Mouse (Mus musculus) lung, postnatal 25 days (tissue): Measurements from ENCODE around the gene Pde6g.

Source experiments
- DNase-seq: peaks from one replicate; pipeline ENCODE4 v3.0.0; 2022; ENCODE audit warnings: low spot score

The Pde6g gene

DNA sequence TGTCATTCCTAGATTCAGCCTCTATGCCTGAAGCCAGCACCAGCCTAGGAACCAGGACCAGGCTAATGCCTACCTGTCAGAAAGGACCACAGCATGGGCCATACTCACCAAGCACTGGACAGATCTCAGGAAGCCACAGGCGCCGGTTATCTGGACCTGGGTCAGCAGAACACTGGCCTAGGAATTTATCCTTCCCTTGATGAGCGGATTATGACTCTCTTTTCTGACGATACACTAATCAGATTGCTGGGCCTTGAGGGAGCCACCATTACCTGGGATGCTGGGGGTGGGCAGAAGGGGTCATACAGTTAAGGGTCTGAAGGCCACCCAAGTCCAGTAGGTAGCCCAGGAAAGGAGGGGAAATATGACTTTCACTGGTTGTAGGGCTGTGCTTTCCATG is at the start of gene Pde6g:
Pde6g (minus strand) TSS at position 195 of the 400 bp plus-strand sequence.
- DNase-seq = no peak

DNA sequence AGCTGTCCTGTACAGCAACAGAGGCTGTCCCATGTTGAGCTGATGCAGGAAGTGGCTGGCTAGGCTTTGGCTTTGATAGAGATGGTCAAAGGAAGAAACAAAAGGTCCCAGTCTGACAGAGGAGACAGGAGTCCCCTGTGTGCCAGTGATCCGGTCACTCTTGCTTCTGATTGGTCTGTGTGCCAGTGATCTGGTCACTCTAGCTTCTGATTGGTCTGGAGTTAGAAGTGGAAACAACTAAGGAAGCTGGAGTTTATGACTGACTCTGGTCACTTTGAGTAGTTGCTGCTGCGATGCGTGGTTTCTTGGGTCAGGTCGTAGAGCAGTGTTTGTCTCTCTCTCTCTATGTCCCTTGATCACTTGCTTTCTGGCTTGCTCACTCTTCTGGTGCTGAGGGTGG is 48.4 kb upstream of the Pde6g start:
- DNase-seq = no peak

DNA sequence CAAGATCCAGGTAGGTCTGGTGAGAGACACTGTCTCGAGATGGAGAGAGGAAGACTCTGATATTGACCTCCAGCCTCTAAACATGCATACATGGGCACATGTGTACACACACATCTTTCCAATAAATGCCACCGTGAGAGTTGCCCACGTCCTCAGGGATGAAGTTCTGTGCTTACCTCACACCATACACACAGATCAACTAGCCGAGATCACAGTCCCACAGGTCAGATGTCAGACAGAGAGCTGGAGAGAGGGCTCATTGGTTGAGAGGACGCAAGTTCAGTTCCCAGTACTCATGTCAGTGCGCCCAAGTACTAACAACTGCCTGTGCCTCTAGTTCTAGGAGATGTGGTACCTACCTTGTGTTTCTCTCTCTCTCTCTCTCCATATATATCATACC is 47.7 kb upstream of the Pde6g start:
- DNase-seq = no peak

DNA sequence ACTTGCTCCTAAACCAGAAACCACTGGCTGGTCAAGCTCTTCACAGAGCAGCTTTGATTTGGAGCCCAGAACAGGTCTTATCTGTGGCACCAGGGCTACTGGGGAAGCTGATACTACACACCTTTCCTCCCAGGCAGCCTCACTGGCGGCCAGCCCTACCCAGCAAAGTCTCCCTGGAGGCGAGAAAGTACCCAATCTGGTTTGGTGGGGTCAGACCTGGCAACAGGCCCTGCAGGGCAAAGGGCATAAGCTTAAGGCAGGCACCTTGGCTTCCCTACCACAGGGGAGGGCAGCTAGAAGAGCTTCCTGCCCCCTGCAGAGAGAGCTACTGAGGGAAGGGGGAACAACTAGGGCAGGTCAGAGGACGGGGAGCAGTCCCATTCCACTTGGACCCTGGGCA is 47.1 kb upstream of the Pde6g start:
- peak; percentile 80 for DNase-seq

DNA sequence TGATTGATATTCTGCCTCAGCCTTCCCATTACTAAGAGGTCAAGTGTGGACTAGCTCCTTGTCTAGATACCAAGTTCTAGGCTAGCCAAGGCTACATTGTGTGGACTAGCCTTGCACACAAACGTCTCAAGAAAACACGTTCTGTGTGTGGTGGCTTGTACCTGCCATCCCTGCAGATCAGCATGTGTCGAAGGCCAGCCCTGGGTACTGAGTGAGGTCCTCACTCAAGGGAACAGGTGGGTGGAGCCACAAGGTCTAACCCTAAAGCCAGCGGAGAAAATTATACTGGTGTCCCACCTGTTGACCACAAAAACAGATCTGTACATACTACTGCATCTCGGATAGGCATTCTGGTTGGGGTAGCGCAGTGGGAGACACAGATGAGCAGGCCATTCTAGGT is 46.6 kb upstream of the Pde6g start:
- DNase-seq = no peak

DNA sequence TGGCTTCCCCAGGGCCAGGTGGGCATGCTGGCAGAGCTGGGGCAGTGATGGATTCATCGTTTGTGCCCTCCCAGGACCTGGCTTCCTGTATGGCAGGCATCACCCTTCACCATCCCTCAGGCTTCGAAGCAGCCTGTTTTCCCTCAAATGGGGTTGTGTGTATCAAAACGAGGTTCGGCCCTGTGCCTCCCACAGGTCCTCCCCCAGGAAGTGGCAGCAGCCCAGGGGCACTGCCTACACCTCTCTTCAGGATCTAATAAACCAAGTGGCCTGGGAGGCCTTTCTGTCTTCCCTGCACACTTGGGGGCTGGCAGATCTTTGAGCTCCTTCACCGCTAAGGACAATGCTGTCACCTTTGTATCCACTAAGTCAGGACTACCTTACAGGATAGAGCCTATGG is 45.6 kb upstream of the Pde6g start:
- DNase-seq = no peak

DNA sequence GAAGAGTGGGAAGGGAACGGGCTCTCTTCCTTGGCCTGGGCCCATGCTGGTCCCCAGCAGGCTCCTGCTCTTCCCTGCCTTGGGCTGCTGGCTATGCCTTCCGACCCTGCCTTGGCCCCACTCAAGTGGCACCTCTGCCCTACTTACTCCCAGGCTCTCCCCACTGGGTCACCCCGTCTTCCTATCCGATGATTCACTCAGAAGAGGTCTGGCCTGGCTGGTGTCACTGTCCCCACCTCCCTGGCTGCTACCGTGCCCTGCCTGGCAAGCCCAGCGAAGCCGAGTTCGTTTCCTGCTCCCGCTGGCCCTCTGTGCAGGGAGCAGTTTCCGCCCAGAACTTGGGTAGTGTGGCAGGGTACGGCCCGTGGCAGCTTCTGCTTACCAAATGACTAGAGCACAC is 44.9 kb upstream of the Pde6g start:
- DNase-seq = no peak

DNA sequence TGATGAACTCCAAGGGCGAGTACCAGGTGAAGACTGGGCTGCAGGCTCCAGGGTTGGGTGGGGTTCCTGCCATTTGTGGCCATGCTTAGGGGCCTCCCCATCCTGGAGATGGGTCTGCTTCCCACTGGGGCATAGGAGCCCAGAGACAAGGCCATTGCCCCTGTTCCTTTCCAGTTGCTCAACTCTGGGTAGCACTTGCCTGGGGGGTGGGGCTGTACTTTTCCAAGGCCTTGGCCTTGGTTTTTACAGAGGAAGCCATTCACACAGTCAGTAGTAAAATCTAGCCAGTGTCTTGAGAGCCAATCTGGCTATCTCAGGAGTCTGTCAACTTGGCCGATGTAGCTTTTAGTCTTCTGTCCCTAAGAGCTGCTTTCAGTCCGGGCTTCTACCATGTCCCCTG is 44.1 kb upstream of the Pde6g start:
- DNase-seq = no peak

DNA sequence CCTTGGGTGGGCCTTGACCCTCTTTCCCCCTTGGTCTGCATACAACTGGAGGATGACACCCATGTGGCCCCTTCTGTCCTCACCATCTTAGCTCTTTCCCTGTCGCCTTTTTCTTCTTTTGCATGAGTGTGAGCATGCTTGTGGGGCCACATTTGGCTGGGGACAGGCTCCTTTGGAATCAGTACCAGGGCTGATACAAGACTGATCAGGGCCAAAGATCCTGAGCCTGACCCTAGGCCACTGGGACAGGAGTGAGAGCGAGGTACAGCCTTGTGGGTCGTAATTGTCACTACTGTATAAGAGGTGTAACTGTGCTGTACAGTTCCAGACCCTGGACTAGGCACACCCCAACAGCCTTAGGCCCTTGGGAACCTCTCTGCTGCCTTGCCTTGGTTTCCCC is 40.6 kb upstream of the Pde6g start:
- no peak for DNase-seq

DNA sequence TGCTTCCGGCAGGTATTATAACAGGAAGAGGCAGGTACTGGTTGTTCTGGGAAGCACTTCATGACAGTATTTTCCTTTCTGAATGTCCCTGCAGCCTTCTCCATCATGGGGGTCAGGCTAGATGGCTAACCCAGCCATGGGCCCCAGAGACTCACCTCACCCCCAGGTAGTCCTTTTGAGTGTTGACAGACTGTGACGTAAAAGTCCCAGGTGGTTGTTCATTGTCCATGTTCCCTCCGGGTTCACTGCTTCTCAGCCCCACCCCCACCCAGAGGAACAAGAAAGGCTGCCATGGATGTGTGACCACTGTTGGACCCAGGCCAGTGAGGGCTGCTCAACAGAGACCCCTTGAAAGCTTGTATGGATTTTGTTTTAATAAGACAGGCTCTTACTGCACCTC is 40.1 kb upstream of the Pde6g start:
- no peak for DNase-seq

DNA sequence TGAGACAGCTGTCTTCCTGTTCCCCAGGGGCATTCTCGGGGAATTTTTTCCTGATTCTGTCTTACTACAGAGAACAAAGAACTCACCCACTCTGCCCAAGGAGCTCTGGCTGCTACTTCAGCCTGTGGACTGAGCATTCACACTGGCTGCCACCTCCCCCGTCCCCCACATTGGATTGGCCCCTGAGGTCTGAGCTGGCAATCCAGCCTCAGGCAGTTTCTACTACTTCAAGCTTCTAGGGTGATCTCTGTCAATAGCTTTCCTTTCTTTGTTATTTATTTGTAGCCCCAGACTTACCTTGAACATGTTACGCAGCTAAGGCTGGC is 39.5 kb upstream of the Pde6g start:
- DNase-seq = no peak

DNA sequence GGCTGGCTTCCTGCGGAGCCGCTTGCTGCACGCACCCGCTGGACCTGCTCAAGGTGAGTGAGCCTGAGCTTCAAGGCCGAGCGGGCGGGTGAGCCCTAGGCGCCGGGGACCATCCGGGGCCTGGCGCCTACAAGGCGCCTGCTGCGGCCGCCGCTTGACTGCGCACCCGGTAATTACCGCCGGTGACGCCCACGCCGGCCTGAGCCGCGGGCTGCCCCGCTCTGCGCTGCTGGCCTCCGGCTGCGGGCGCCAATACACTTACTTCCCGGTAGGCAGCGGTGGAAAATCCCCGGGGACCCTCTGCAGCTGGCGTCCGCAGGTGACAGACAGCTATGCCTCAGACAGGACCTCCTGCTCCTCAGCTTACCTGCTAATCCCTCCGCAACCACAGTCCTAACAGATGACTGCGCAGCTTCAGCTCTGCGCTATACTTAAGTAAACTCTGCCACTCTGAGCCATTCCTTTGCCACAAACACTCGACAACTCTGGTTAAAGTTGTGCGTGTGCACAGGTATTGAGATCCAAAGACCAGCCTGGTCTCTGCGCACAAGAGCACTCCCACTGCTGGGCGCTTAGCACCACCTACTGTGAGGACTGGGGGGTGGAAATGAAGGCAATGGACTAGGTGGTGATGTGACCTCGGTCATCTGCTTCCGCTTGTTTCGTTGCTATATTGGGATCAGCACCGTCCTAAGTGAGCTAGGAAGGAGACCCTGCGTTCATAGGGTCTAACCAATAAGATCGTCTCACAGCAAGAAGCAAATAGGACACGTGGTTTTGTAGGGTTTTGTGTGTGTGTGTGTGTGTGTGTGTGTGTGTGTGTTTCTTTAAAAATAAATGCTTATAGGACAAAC is 39.0 kb upstream of the Pde6g start:
- DNase-seq = no peak

DNA sequence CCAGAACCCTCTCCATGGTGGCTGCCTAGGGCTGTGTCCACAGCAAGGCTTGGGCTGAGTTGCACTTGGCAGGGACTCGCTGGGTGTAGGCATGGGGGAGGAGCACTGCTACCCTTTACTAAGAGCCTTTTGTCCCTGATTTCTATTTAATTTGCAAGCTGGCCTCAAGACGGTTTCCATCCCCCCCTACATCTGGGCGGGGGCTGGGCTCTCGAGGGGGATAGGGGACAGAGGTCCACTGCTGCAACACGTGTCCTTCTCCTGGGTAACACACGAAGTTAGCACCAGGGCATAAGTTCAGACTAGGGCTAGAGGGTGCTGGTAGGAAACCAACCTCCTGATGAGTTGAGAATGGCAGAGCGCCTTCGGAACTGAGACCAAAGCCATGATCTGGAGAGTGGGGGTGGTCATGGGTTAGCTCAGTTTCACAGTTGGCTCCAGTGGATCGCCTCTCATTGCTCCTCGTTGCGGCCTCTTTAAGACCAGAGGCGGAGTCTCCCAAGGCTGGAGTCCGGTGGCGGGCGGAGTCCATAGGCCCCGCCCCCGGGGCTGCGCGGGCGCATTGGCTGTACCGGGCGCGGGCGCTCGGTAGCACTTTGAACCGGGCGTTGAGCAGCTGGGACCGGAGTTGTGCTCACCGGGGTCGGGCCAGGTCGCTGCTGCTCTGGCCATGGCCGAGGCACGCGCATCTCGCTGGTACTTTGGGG is 38.2 kb upstream of the Pde6g start, which contains the start of gene Slc25a10:
Slc25a10 (plus strand) TSS at position 524 of the 707 bp plus-strand sequence.
- DNase-seq = peak; percentile 92

DNA sequence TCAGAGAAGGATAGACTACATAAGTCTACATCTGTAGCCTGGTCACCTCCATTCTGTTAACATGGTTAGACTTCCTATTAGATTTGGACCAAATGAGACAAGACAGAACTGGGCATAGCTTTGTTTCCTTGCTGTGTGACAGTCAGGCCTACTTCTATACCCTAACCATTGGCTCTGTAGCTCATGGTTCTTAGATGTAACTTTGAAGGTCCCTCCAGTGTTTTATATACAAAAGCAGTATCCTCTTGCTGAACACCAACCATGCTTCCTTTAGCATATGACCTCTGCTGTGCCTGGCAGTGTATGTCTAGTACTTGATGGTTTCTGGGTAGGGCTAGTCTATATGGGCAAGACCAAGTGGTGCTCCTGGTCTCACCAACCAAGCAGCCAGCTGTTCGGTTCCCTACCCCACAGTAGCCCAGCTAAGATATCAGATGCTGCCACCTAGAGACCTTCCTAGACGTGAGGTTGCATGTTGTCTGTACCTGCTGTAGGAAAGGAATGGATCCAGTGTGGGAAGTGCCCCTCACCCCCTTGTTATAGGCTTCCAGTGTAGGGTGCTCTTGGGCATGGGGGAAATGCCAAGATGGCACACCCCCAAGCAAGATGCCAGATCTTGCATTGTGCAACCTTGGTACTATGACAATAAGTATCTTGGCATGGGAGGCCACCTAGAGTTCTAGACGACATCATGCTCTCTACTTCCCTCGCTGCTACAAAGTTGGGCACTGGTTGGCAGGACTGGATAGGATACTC is 37.2 kb upstream of the Pde6g start:
- DNase-seq = no peak

DNA sequence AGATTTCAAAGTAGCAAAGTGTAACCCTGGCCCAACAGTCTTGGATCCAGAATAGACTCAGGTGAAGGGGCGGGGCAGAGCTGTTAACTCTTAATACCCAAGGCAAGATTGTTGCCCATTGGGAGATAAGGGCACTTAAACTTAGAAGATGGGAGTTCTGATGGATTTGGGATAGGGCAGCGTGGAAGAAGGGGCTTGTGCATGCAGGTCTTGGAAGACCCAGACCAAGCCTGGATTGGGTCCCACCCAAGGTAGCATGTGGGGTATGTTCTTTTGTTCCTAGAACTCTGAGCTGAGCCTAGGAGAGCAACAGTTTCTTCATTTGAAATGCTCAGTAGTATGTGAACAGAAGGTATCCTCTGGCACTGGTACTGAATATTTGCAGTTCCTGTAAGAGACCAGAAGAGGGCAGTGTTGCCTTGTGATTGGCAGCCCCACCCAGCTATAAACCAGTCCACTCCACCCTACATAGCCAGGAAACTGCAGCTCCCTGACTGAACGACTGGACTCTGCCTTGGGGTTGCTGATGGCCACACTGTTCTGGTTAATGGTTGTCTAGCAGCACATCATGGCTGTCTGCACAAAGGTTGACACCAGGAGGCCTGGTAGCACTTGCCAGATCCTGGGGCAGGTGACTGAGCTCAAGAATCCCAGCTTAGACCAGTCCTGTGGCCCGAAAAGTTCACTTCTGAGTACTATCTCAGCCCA is 35.9 kb upstream of the Pde6g start:
- peak; percentile 87 for DNase-seq

DNA sequence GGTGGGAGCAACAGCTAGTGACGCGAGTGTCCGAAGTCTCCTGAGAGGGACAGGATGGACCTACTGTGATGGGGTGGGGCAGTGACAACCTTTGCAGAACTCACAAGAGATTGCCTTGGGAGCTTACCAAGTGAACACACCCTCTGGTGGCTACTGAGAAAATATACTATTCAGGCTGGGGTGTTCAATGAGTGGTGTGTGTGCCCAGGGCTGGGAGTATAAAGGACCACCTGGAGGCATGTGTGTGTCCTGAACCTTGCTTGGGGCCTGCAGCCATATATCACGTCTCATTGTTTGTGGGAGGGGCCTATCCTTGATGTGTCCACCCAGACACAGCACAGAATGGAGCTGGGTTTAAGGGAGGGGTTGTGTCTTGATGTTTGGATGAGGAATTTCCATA is 35.2 kb upstream of the Pde6g start:
- no peak for DNase-seq

DNA sequence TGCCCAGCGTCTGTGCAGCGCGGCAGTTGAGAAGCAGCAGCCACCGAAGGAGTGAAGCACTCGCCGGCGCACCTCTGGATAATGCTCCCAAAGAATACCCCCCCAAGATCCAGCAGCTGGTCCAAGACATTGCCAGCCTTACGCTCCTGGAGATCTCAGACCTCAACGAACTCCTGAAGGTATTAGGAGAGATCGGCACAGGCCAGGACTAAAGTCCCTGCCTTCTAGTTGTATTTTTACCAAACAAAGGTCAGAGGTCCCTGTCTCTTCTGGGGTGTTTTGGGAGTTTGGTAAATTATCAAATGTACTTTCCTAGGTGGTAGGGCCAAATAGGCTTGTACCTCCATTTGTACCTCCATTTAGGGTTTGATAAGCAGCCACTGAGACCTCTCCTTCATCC is 32.0 kb upstream of the Pde6g start:
- DNase-seq = no peak

DNA sequence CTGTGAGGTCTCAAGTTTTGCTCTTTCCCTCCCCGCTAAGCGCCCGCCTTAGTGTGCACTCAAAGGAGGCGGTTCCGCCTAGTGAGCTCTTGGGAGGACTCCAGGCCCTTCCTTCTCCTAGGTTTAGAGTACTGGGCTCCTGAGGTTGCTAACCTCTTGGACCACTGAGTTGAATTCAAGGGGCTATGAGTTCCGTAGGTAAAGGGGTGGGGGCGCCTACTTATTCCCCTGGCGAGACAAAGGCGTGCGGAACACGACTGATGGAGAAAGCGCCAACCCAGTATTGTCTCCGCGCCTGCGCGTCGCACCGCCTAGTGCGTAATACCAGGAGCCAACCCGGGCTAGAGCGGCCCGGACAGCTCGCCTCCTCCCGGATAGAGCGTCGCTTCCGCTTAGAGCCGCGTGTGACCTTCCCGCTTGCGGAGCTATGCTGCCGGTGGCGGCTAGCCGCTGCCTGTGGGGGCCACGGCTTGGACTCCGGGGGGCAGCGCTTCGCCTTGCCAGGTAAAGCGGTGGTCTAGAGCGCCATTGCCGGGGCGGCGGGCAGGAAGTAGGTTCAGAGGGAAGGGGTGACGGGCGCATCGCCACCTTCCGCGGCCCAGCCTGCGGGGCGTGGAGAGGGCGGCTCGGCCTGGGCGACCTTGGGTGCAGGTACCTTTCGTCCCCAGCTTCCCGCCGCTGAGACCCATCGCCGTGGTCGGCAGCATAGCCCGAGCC is 31.1 kb upstream of the Pde6g start, which contains the start of gene Mrpl12:
Mrpl12 (plus strand) TSS at position 349 of the 717 bp plus-strand sequence.
- peak; percentile 90 for DNase-seq

DNA sequence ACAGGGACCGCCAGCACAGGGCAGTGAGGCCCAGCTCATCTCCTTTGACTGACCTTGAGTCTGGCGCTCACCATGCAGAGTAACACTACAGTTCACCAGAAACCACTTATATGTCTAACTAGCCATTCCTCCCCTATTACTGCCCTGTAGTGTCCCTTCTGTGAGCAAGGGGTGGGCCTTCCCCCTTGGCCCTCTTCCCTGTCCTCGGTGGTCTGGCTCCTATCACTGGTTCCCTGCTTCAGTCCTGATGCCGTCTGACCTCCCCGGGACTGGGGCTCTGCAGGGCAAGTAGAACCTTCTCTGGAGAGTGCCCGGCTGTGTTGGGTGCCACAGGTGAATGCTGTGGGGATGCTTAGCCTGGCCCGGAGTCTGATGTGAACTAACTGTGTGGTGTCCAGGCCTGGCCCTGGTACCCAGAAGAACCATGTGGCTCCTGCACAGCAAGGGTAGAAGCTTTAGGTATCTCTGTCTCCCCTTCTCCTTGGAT is 30.2 kb upstream of the Pde6g start:
- no peak for DNase-seq

DNA sequence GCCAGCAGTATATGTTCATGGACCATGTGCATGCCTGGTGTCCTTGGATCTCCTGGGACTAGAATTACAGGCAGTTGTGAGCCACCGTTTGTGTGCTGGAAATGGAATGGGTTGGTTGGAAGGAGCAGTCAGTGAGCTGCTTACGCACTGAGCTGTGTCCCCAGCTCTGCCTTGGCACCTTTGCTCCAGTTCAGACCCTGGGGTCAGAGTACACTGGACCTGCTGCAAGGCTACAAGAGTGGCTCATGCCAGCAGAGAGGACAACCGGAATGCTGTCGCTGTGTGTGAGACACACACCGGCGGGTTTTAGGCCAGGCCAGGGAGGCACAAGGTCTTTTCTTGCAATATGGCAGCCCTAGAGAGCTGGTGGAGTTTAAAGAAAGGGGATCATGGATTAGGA is 18.8 kb upstream of the Pde6g start:
- no peak for DNase-seq

DNA sequence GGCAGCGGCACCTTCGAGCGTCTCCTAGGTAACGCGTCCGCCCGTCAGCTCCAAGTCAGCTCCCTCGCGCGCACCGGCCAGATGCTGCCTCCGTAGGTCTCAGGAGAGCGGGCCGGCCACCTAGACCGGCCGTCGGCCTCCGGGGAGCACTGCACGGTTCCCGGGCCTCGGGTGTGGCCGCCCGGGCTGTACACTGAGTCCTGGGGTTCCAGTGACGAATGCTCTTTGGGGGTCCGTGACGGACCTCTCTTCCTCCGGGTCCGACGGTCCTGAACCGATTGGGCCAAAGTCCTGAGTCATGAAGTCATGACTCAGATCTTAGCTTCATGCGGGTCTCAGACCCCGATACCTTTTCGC is 14.4 kb upstream of the Pde6g start:
- DNase-seq = no peak
